Mouse (Mus musculus) liver, postnatal 0 days (tissue): ENCODE data around the gene Pex11a. TPM values are rescaled to one million over a fixed set of nuclear protein-coding genes. Genes with fewer than 3 reads are reported as not detected.
A peak's percentile ranks its signal among the peaks of the same experiment; 100 is the strongest.
"Not testable (repeated sequence)": the region's sequence is repeated elsewhere in the genome, so short reads cannot be mapped to it uniquely, and the experiment has no call there.

Experiments used
- ATAC-seq: fragments of 200-750 bp; cut with Nextera tagmentation; 2 replicates; pipeline ENCODE4 v1.8.0; 2017; ENCODE audit warnings: mild to moderate bottlenecking, moderate library complexity
- DNase-seq: peaks from one replicate; pipeline ENCODE4 v3.0.0-alpha.2; 2016
- H3K27ac ChIP-seq: fragments of 300-500 bp; sonication (generic); 2 replicates; pipeline ENCODE4 v1.5.1; 2014; ENCODE audit warnings: antibody characterized with exemption, moderate library complexity, mild to moderate bottlenecking, low read depth
- H3K27me3 ChIP-seq: fragments of 300-500 bp; sonication (generic); 2 replicates; pipeline ENCODE4 v1.6.1; 2014; ENCODE audit warnings: low read length, control low read depth, mixed read lengths; ENCODE audit not compliant: insufficient read depth
- H3K36me3 ChIP-seq: fragments of 300-500 bp; sonication (generic); replicated peaks from 2 replicates; pipeline ENCODE4 v1.6.1; 2014; ENCODE audit warnings: mild to moderate bottlenecking, control low read depth, low read length, moderate library complexity, mixed read lengths; ENCODE audit not compliant: insufficient read depth
- H3K4me1 ChIP-seq: fragments of 300-500 bp; sonication (generic); 2 replicates; pipeline ENCODE4 v1.6.1; 2014; ENCODE audit warnings: antibody characterized with exemption, mild to moderate bottlenecking, control low read depth; ENCODE audit not compliant: insufficient read depth
- H3K4me2 ChIP-seq: fragments of 300-500 bp; sonication (generic); 2 replicates; pipeline ENCODE4 v1.6.1; 2014; ENCODE audit warnings: low read depth, mild to moderate bottlenecking, low read length, moderate library complexity, mixed read lengths
- H3K4me3 ChIP-seq: fragments of 300-500 bp; sonication (generic); 2 replicates; pipeline ENCODE4 v1.5.1; 2014; ENCODE audit warnings: low read depth, low read length
- H3K9ac ChIP-seq: fragments of 300-500 bp; sonication (generic); replicated peaks from 2 replicates; pipeline ENCODE4 v1.6.1; 2014; ENCODE audit warnings: mild to moderate bottlenecking, moderate library complexity
- H3K9me3 ChIP-seq: fragments of 300-500 bp; sonication (generic); 2 replicates; pipeline ENCODE4 v1.6.1; 2016; ENCODE audit warnings: mild to moderate bottlenecking, control low read depth, low read length, mixed read lengths
- CTCF ChIP-seq: sonication (generic); IDR thresholded peaks from 2 replicates; pipeline ENCODE4 v1.5.1; 2016; ENCODE audit warnings: antibody characterized with exemption, low read depth
- EP300 ChIP-seq: IDR thresholded peaks from 2 replicates; pipeline ENCODE4 v1.6.1; 2016; ENCODE audit warnings: antibody characterized with exemption, low read depth, mild to moderate bottlenecking
- WGBS: fragments of 180-500 bp; shearing (Covaris S2); extraction: QIAGEN DNeasy Blood & Tissue Kit; methylation state at CpG from one replicate; pipeline ENCODE4 v1.1.7; 2014; ENCODE audit not compliant: insufficient replicate concordance; 5-methylcytosine and 5-hydroxymethylcytosine counted together
- polyA plus RNA-seq: library from polyadenylated mRNA; unstranded; fragments of >200 nt; fragmentation: Nextera tagmentation; extraction: Ambion mirVana; gene quantifications from 2 replicates; pipeline ENCODE4 v1.2.1, GENCODE M21; 2015

Pex11a gene
- polyA plus RNA-seq: 13.5 and 16.1 TPM in 2 replicates

DNA sequence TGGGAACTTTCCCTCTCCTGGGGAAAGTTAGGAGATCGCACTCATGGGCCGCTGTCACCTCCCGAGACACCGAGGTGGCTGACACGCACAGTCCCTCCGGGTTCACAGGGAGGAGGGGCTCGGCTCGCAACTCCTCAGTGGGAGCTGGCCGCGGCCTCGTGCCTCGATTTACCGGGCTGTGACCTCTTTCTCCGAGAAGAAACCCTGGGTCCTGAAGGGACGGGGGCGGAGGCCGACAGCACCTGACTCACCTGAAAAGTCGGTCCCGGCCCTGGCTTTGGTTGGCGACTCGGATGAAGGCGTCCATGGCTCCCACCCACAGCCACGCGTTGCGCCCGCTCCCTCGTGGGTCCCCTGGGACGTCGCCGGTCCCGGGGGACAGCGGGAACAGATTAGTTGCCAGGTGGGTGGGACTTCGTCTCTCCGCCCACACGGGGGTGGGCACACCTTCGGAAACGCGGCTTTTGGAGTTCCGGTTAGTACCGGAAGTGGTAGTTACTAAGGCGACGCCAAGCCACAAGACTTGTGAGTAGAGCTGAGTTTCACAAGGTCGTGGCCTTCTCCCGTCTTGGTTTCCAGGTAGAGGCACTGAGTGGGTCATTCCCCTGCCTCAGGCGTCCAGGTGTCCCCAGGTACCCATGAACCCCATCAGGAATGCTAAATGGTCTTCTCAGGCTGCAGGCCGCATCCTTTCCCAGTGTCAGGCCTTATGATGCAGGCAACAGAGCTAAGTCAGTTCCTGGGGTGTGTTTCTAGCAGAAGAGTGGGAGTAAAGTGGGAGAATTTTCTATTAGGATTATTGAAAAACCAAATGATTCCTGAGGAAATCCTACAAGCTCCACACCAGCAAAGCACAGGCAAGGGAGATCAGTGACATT, at the start of gene Pex11a, which contains the start of gene Wdr93:
Pex11a (minus strand) TSS at position 473 of the 878 bp plus-strand sequence.
Wdr93 (plus strand) TSS at position 505 of the 878 bp plus-strand sequence.
- Histone ChIP-seq H3K9me3 (no peaks in the 10 kb centered on the region), H3K4me2 (peak within 1 kb of the TSS; percentile 98), H3K36me3 (no peaks in the 10 kb centered on the region), H3K4me1 (peaks cover 12% of the 10 kb centered on the region), H3K27ac (peak within 1 kb of the TSS; percentile 73), H3K4me3 (peak within 1 kb of the TSS; percentile 74), H3K9ac (peak within 1 kb of the TSS; percentile 68), H3K27me3 (no peaks in the 10 kb centered on the region)
- WGBS: 3% methylated on average over 44 of the region's 46 CpGs
- DNase-seq (peak; percentile 86), ATAC-seq (peak; percentile 91)
- TF ChIP-seq CTCF: no peak

DNA sequence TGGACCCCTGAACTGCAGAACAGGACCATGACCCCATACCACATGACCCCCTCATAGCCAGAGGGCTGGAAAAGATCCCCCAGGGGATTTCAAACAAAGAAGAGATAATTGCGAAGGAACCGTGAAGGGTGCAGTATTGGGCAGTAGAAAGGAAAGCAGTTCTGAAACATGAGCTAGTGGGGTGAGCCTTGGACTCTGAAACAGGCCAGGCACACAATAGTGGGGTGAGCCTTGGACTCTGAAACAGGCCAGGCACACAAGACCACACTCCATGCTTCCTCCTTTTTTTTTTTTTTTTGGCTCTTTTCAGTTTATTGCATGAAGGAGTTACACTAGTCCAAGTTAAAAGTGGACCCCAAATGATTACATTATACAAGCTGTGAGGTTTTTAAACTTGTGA, 46.9 kb upstream of the Pex11a start:
- not testable (repeated sequence) for H3K4me2 ChIP-seq, H3K9ac ChIP-seq, H3K27ac ChIP-seq, H3K4me3 ChIP-seq, H3K36me3 ChIP-seq, H3K9me3 ChIP-seq, DNase-seq
- Histone ChIP-seq H3K27me3 (peaks cover 36% of the 10 kb centered on the region), H3K4me1 (peaks cover 13% of the 10 kb centered on the region)
- ATAC-seq: peak; percentile 36; the same call in 1 of the 2 replicates
- 43% methylated on average over 2 of the region's 2 CpGs for WGBS

DNA sequence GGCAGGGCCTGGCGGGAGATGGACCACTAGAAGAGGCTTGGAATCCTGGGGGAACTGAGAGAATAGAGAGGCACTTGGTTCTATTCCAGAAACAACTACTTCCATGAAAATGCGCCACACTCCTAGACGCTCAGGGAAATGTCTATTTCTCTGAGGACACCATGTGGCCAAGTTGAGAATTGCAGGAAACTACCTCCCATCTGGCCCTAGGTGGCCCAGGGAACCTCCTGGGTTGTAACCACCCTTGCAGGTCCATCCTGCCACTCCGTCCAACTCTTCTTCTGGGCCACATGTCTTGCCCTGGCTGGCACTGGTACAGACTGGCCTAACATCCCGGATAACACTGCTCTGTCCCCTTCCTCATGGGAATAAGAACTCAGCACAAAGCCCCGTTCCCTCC, 43.4 kb upstream of the Pex11a start:
- H3K4me2 ChIP-seq: no peak overlapping the region
- H3K9ac ChIP-seq: no peak overlapping the region
- WGBS: 21% methylated on average over 6 of the region's 6 CpGs
- H3K27ac ChIP-seq: no peak overlapping the region
- peak; percentile 52; the same call in 1 of the 2 replicates for ATAC-seq
- no peaks in the 10 kb centered on the region; the same call in 1 of the 2 replicates for H3K4me1 ChIP-seq
- no peak overlapping the region for H3K4me3 ChIP-seq
- H3K36me3 ChIP-seq: no peaks in the 10 kb centered on the region
- TF ChIP-seq CTCF (peak; percentile 79), EP300 (no peak)
- no peaks in the 10 kb centered on the region for H3K9me3 ChIP-seq
- peaks cover 2% of the 10 kb centered on the region for H3K27me3 ChIP-seq
- DNase-seq: peak; percentile 66

DNA sequence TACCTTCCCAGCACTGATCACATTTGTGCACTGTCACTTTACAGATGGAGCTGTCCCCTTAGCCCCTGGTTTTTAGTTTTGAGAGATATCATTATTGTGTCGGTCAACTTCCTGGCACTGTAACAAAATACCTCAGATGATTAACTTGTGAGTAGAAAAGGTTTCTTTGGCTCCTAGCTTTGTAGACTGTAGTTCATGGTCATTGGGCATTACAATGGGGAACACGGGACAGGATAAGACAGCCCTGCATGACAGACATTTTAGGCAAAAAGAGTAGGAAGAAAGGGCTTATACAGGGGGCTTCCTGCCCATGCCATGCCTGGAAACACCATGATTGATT, 39.6 kb upstream of the Pex11a start:
- no peak for DNase-seq

DNA sequence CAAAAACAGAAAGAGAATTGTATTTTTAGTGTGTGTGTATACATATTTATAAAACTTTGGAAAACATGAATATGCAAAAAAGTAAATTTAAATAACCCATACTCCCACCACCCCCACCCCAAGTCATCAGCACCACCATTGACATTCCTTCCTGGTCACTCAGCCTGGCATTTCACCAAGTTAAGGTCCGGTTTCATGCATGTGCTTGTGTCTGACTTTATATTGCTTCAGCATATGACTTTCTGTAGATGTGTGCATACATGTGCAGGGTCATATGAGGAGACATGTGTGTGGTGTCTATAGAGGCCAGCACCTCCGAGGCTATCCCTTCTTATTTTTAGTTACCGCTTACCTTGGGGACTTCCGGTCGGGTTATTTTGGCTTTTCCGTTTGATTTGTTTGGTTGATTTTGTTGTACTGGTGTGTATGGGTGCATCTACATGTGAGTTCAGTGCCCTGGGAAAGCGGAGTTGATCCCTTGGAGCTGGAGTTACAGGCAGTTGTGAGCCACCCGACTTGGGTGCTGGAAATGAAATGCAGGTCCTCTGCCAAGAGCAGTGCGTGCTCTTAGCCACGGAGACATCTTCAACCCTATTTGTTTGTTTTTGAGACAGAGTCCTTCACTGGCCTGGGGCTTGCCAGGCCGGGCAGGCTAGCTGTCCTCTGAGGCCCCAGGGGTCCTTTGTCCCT, 39.0 kb upstream of the Pex11a start:
- peak overlapping the region; percentile 97 for H3K27ac ChIP-seq
- TF ChIP-seq CTCF (no peak), EP300 (no peak)
- ATAC-seq: no peak
- H3K4me2 ChIP-seq: no peak overlapping the region
- no peak for DNase-seq
- H3K36me3 ChIP-seq: no peaks in the 10 kb centered on the region
- no peaks in the 10 kb centered on the region for H3K4me1 ChIP-seq
- H3K4me3 ChIP-seq: no peak overlapping the region
- H3K27me3 ChIP-seq: no peaks in the 10 kb centered on the region
- H3K9ac ChIP-seq: no peak overlapping the region
- 77% methylated on average over 11 of the region's 11 CpGs for WGBS
- no peaks in the 10 kb centered on the region for H3K9me3 ChIP-seq

More for the DNA sequence above, 39.6 kb upstream of the Pex11a start:
- H3K36me3 ChIP-seq: no peaks in the 10 kb centered on the region
- H3K9ac ChIP-seq: no peak overlapping the region
- no peak for ATAC-seq
- H3K4me3 ChIP-seq: no peak overlapping the region
- H3K4me1 ChIP-seq: no peaks in the 10 kb centered on the region
- no peaks in the 10 kb centered on the region for H3K9me3 ChIP-seq
- 66% methylated on average over 2 of the region's 2 CpGs for WGBS
- H3K4me2 ChIP-seq: no peak overlapping the region
- TF ChIP-seq CTCF (no peak), EP300 (no peak)
- peak overlapping the region; percentile 97 for H3K27ac ChIP-seq
- no peaks in the 10 kb centered on the region for H3K27me3 ChIP-seq
